Comparison of ENCODE assay signal across 12 mouse cellular contexts in the genomic region with DNA sequence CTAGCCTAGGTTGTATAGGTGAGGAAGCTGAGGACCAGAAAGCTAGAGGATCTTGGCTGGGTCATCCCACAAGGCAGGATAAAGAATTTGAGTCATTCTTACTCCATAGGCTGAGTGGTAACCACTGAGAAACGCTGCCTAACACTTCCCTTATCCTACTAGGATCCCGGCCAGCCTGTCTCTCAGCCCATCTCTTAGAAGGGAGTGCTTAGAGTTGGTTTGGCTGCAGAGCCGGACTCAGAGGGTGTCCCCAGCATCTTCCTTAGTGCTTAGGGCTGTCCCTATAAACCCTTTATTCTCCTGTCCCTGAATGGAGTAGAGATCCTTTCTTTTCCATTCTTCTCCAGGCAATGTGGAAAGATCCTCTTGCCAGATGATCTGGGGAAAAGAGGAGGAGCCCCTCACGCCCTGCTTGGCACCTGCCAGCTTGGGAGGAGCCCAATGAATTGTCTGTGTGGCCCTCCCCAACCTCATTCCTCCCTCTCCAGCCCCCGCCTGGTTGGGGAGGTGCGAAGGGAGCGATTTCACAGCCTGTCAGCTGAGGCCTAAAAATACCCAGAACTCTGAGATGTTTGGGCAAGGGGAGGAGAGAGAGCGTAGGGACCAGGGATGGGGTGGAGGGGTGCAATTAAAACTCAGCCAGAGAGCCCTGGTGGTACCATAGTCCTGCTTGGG. TPM values are rescaled to one million over a fixed set of nuclear protein-coding genes. Genes with fewer than 3 reads are reported as not detected.
A peak's percentile ranks its signal among the peaks of the same experiment; 100 is the strongest.
DNase-seq lines count a peak whose midpoint lies in the region; TF ChIP-seq lines count a peak whose summit lies in the region.
"Had no signal": no experiment of that assay in that cellular context is flagged by ENCODE, and none has a peak within 500 bp of the region (broad histone marks: within the 10 kb centered on the region; RNA-seq: fewer than 3 reads in every experiment).

No protein-coding gene starts in this region.

- no peaks in the 10 kb centered on the region; the same call in 1 of the 2 replicates for H3K4me1 ChIP-seq in heart, adult 2 months (ENCODE audit: control insufficient read depth, insufficient read depth, low read length)
- H3K4me1 ChIP-seq in cerebellum, adult 2 months (ENCODE audit: control insufficient read depth, insufficient read depth, low read length): peaks cover 61% of the 10 kb centered on the region
- H3K4me1 ChIP-seq: liver, embryonic 15.5 days had no signal

- no peaks in the 10 kb centered on the region; the same call in 1 of the 2 replicates for H3K79me2 ChIP-seq in heart, adult 2 months (replicated peaks; ENCODE audit: control insufficient read depth, insufficient read depth, low read length)

- H3K27ac ChIP-seq in heart, adult 2 months: peak overlapping the region; percentile 33; the same call in 1 of the 2 replicates
- peak overlapping the region; percentile 61 for H3K27ac ChIP-seq in cerebellum, adult 2 months (ENCODE audit: insufficient read depth, low read length)
- H3K27ac ChIP-seq: liver, embryonic 15.5 days had no signal

- H3K36me3 ChIP-seq in heart, adult 2 months (ENCODE audit: control insufficient read depth, insufficient read depth, low read length): no peaks in the 10 kb centered on the region
- H3K36me3 ChIP-seq: liver, embryonic 15.5 days had no signal

- H3K4me3 ChIP-seq in heart, adult 2 months: no peak overlapping the region
- H3K4me3 ChIP-seq in cerebellum, adult 2 months (replicated peaks; ENCODE audit: insufficient read depth, low read depth, low read length): no peak overlapping the region
- H3K4me3 ChIP-seq: liver, embryonic 15.5 days had no signal

- intact Hi-C loops in heart, adult 2 months (cut with DNase I): loop anchor here (2.0 kb wide), 1 partner anchor 17 kb away; no protein-coding TSS in a partner anchor
- intact Hi-C loops in heart, postnatal 36 days (cut with DNase I): no loop called here

- DNase-seq in heart, adult 2 months: peak in 1 of 2 experiments; percentile 45
- no peak for DNase-seq in heart, postnatal 36 days
- DNase-seq in cerebellum, adult 2 months: peak; percentile 64 to 74
- peak; percentile 62 to 75 for DNase-seq in frontal cortex, postnatal 10 days (ENCODE audit: low spot score in 2 of 2)
- peak; percentile 75 to 89 for DNase-seq in right cerebral cortex, adult 2 months (ENCODE audit: low spot score in 2 of 2)
- DNase-seq in spleen, postnatal 14 days (ENCODE audit: low spot score in 2 of 2): no peak
- no peak for DNase-seq in ovary, postnatal 10 days (ENCODE audit: low spot score)
- DNase-seq in adrenal gland, adult 8-10 months: no peak
- DNase-seq: adrenal gland, postnatal 10 days; thymus, postnatal 36 days had no signal

- 37% methylated on average over 8 of the region's 8 CpGs for WGBS in heart, adult 2 months
- 8% methylated on average over 8 of the region's 8 CpGs for WGBS in cerebellum, adult 2 months

- no peaks in the 10 kb centered on the region for H3K27me3 ChIP-seq in heart, adult 2 months (ENCODE audit: control insufficient read depth, insufficient read depth, low read length)
- H3K27me3 ChIP-seq in cerebellum, adult 2 months (ENCODE audit: control insufficient read depth, insufficient read depth, low read length): no peaks in the 10 kb centered on the region

- TF ChIP-seq POLR2A in heart, adult 2 months (IDR thresholded peaks at IDR 0.05; ENCODE audit: insufficient read depth, low read depth, low read length): no peak
- no peak for TF ChIP-seq POLR2A in cerebellum, adult 2 months (IDR thresholded peaks at IDR 0.05; ENCODE audit: borderline replicate concordance, insufficient read depth, low read length)

- TF ChIP-seq CTCF in heart, adult 2 months (IDR thresholded peaks at IDR 0.05): no peak
- no peak for TF ChIP-seq CTCF in cerebellum, adult 2 months (IDR thresholded peaks at IDR 0.05; ENCODE audit: borderline replicate concordance, insufficient read depth, low read depth, low read length)

- H3K9ac ChIP-seq in heart, adult 2 months (ENCODE audit: low read depth, low read length): no peak overlapping the region
- H3K9ac ChIP-seq: liver, embryonic 15.5 days had no signal

- TF ChIP-seq EP300 in heart, adult 2 months (IDR thresholded peaks at IDR 0.05; ENCODE audit: insufficient read depth, low read depth, low read length): no peak

RNA-seq across cellular contexts. Expression of a gene that starts 8.7 kb away (rescaled TPM):
- total RNA-seq in heart, adult 2 months (2021): 10 to 100 TPM; 35.7 to 38.6 TPM
- polyA plus RNA-seq in heart, adult 2 months (2012; rRNA removed): 17.6 and 20.1 TPM in 2 replicates
- 10 to 100 TPM; 39.4 to 41.6 TPM for total RNA-seq in heart, postnatal 36 days (2021)
- polyA plus RNA-seq in cerebellum, adult 2 months (2012; rRNA removed): 173 and 187 TPM in 2 replicates
- 10 to 100 TPM; 32.9 to 54.6 (median 44.5) TPM for total RNA-seq in adrenal gland, adult 8-10 months (2022)
- total RNA-seq: common myeloid progenitor, adult 5-6 weeks had no signal

RNA-seq across cellular contexts. Expression of a gene that starts 59.7 kb away (rescaled TPM):
- 1 to 10 TPM; 1.7 to 2.3 TPM for total RNA-seq in heart, adult 2 months (2021)
- 0.12 and 1.2 TPM in 2 replicates for polyA plus RNA-seq in heart, adult 2 months (2012; rRNA removed)
- total RNA-seq in heart, postnatal 36 days (2021): 1 to 10 TPM; 1.0 to 1.1 TPM
- polyA plus RNA-seq in cerebellum, adult 2 months (2012; rRNA removed): 0.54 and 0.57 TPM in 2 replicates
- 1 to 10 TPM; 2.6 to 3.8 (median 3.5) TPM for total RNA-seq in adrenal gland, adult 8-10 months (2022)
- total RNA-seq: common myeloid progenitor, adult 5-6 weeks had no signal

Comparison
In these comparisons a context has a peak if more than half of its experiments do, and no peak if none do; other contexts are left out.
1. DNase-seq: peak in cerebellum, adult 2 months (2 of 2), frontal cortex, postnatal 10 days (2 of 2) and right cerebral cortex, adult 2 months (2 of 2); none in heart, postnatal 36 days (0 of 2), spleen, postnatal 14 days (0 of 2), ovary, postnatal 10 days (single experiment) and adrenal gland, adult 8-10 months (single experiment).